Mouse (Mus musculus) stomach, postnatal 0 days (tissue): Measurements from ENCODE around the gene Nim1k. TPM values are rescaled to one million over a fixed set of nuclear protein-coding genes. Genes with fewer than 3 reads are reported as not detected.
"Not testable (repeated sequence)": the region's sequence is repeated elsewhere in the genome, so short reads cannot be mapped to it uniquely, and the experiment has no call there.

Experiments
- ATAC-seq: fragments of 200-750 bp; cut with Nextera tagmentation; 2 replicates; pipeline ENCODE4 v1.8.0; 2017; ENCODE audit not compliant: low FRiP score, low TSS enrichment
- DNase-seq: peaks from one replicate; pipeline ENCODE4 v3.0.0-alpha.2; 2016; ENCODE audit warnings: low spot score
- H3K27ac ChIP-seq: fragments of 300-500 bp; sonication (generic); replicated peaks from 2 replicates; pipeline ENCODE4 v1.5.1; 2014; ENCODE audit warnings: mild to moderate bottlenecking, control low read depth
- H3K27me3 ChIP-seq: fragments of 300-500 bp; sonication (generic); 2 replicates; pipeline ENCODE4 v1.6.1; 2014; ENCODE audit warnings: low read length; ENCODE audit not compliant: control insufficient read depth, insufficient read depth
- H3K36me3 ChIP-seq: fragments of 300-500 bp; sonication (generic); 2 replicates; pipeline ENCODE4 v1.6.1; 2014; ENCODE audit warnings: low read length, mixed read lengths; ENCODE audit not compliant: control insufficient read depth, insufficient read depth
- H3K4me1 ChIP-seq: fragments of 300-500 bp; sonication (generic); replicated peaks from 2 replicates; pipeline ENCODE4 v1.6.1; 2014; ENCODE audit warnings: antibody characterized with exemption; ENCODE audit not compliant: control insufficient read depth, insufficient read depth
- H3K4me2 ChIP-seq: fragments of 300-500 bp; sonication (generic); replicated peaks from 2 replicates; pipeline ENCODE4 v1.6.1; 2014; ENCODE audit warnings: low read depth, mild to moderate bottlenecking, control low read depth, moderate library complexity
- H3K4me3 ChIP-seq: fragments of 300-500 bp; sonication (generic); 2 replicates; pipeline ENCODE4 v1.5.1; 2014; ENCODE audit warnings: low read depth, low read length, control low read depth
- H3K9ac ChIP-seq: fragments of 300-500 bp; sonication (generic); 2 replicates; pipeline ENCODE4 v1.6.1; 2014; ENCODE audit warnings: mild to moderate bottlenecking, low read length, control low read depth, mixed read lengths
- H3K9me3 ChIP-seq: fragments of 300-500 bp; sonication (generic); 2 replicates; pipeline ENCODE4 v1.6.1; 2016; ENCODE audit warnings: low read length; ENCODE audit not compliant: control insufficient read depth
- CTCF ChIP-seq: IDR thresholded peaks from 2 replicates; pipeline ENCODE4 v1.5.1; 2016; ENCODE audit warnings: antibody characterized with exemption, low read depth, mild to moderate bottlenecking, moderate library complexity
- EP300 ChIP-seq: optimal IDR thresholded peaks from 2 replicates; pipeline ENCODE3; 2016; ENCODE audit warnings: antibody characterized with exemption
- WGBS: fragments of 180-500 bp; shearing (Covaris S2); extraction: QIAGEN DNeasy Blood & Tissue Kit; methylation state at CpG from one replicate; pipeline ENCODE4 v1.1.7; 2014; 5-methylcytosine and 5-hydroxymethylcytosine counted together
- polyA plus RNA-seq: library from polyadenylated mRNA; unstranded; fragments of >200 nt; fragmentation: Nextera tagmentation; extraction: Ambion mirVana; gene quantifications from 2 replicates; pipeline ENCODE4 v1.2.1, GENCODE M21; 2015

Nim1k gene
- polyA plus RNA-seq, 1 experiment from 2014 or later, result 0.53 TPM

- peaks cover 12% of the 10 kb centered on the region for H3K36me3 ChIP-seq
- no peak for TF ChIP-seq CTCF
- TF ChIP-seq EP300, result no peak
- no peaks in the 10 kb centered on the region for H3K27me3 ChIP-seq
- no peak overlapping the region for H3K4me2 ChIP-seq
- DNase-seq (peak; percentile 74), ATAC-seq (peak; percentile 95)
- H3K4me1 ChIP-seq, result no peaks in the 10 kb centered on the region
- peak overlapping the region; percentile 72 for H3K27ac ChIP-seq
- H3K9ac ChIP-seq, result no peak overlapping the region
- H3K9me3 ChIP-seq, result no peaks in the 10 kb centered on the region
- no peak overlapping the region for H3K4me3 ChIP-seq
- WGBS, result 52% methylated on average over 10 of the region's 10 CpGs
Observed at GRCm38 (mm10) chr13:119710268-119710610, 45.4 kb downstream of the Nim1k start.

- DNase-seq (peak; percentile 28), ATAC-seq (peak; percentile 18; the same call in 1 of the 2 replicates)
- no peak overlapping the region for H3K9ac ChIP-seq
- no peaks in the 10 kb centered on the region for H3K27me3 ChIP-seq
- H3K27ac ChIP-seq, result peak overlapping the region; percentile 72
- no peaks in the 10 kb centered on the region for H3K9me3 ChIP-seq
- no peaks in the 10 kb centered on the region for H3K4me1 ChIP-seq
- 68% methylated on average over 8 of the region's 8 CpGs for WGBS
- no peak overlapping the region for H3K4me2 ChIP-seq
- peaks cover 13% of the 10 kb centered on the region for H3K36me3 ChIP-seq
- H3K4me3 ChIP-seq, result no peak overlapping the region
- TF ChIP-seq EP300, result no peak
- no peak for TF ChIP-seq CTCF
Observed at GRCm38 (mm10) chr13:119709388-119710267, 46.1 kb downstream of the Nim1k start.

GRCm38 (mm10) chr13:119708941-119709340 lies 46.7 kb downstream of the Nim1k start:
- H3K4me2 ChIP-seq, result no peak overlapping the region
- DNase-seq (no peak), ATAC-seq (no peak)
- H3K27me3 ChIP-seq, result no peaks in the 10 kb centered on the region
- no peak for TF ChIP-seq CTCF
- no peak for TF ChIP-seq EP300
- H3K36me3 ChIP-seq, result peaks cover 13% of the 10 kb centered on the region
- no peak overlapping the region for H3K4me3 ChIP-seq
- peak overlapping the region; percentile 72 for H3K27ac ChIP-seq
- H3K4me1 ChIP-seq, result no peaks in the 10 kb centered on the region
- no peak overlapping the region for H3K9ac ChIP-seq
- H3K9me3 ChIP-seq, result no peaks in the 10 kb centered on the region
- WGBS, result 60% methylated on average over 5 of the region's 5 CpGs

GRCm38 (mm10) chr13:119707906-119708305 lies 47.8 kb downstream of the Nim1k start:
- WGBS, result 62% methylated on average over 6 of the region's 6 CpGs
- Histone ChIP-seq H3K9me3 (no peaks in the 10 kb centered on the region), H3K36me3 (peaks cover 15% of the 10 kb centered on the region)

GRCm38 (mm10) chr13:119706953-119707352 lies 48.7 kb downstream of the Nim1k start:
- no peaks in the 10 kb centered on the region for H3K9me3 ChIP-seq
- no peak for TF ChIP-seq EP300
- no peak for TF ChIP-seq CTCF
- H3K4me1 ChIP-seq, result no peaks in the 10 kb centered on the region
- 50% methylated on average over 7 of the region's 7 CpGs for WGBS
- no peak overlapping the region for H3K4me3 ChIP-seq
- ATAC-seq (no peak), DNase-seq (no peak)
- no peak overlapping the region for H3K27ac ChIP-seq
- no peaks in the 10 kb centered on the region for H3K27me3 ChIP-seq
- no peak overlapping the region for H3K4me2 ChIP-seq
- peaks cover 21% of the 10 kb centered on the region for H3K36me3 ChIP-seq
- H3K9ac ChIP-seq, result no peak overlapping the region

More at GRCm38 (mm10) chr13:119707906-119708305, 47.8 kb downstream of the Nim1k start:
- H3K4me1 ChIP-seq, result no peaks in the 10 kb centered on the region
- DNase-seq, result no peak
- no peak overlapping the region for H3K27ac ChIP-seq
- H3K27me3 ChIP-seq, result no peaks in the 10 kb centered on the region
- ATAC-seq, result no peak
- no peak overlapping the region for H3K4me3 ChIP-seq
- H3K4me2 ChIP-seq, result no peak overlapping the region
- TF ChIP-seq EP300 (no peak), CTCF (no peak)
- no peak overlapping the region for H3K9ac ChIP-seq

- H3K4me1 ChIP-seq, H3K9me3 ChIP-seq, DNase-seq, H3K4me3 ChIP-seq, H3K9ac ChIP-seq, H3K27me3 ChIP-seq, H3K27ac ChIP-seq, H3K4me2 ChIP-seq, ATAC-seq: not testable (repeated sequence)
- WGBS, result 77% methylated on average over 7 of the region's 8 CpGs
- peaks cover 21% of the 10 kb centered on the region for H3K36me3 ChIP-seq
Observed at GRCm38 (mm10) chr13:119706278-119706880, 49.3 kb downstream of the Nim1k start.
